Mouse (Mus musculus) liver, postnatal 0 days (tissue): ENCODE measurements at regions not wholly inside any gene's neighbourhood (a gene's known extent, or its start where the extent isn't known, plus 50 kb on each side); places are given as distances from the start of the nearest gene placed in this dataset.

Experiments
- CTCF ChIP-seq: sonication (generic); IDR thresholded peaks from 2 replicates; pipeline ENCODE4 v1.5.1; 2016; ENCODE audit warnings: antibody characterized with exemption, low read depth
- EP300 ChIP-seq: IDR thresholded peaks from 2 replicates; pipeline ENCODE4 v1.6.1; 2016; ENCODE audit warnings: antibody characterized with exemption, low read depth, mild to moderate bottlenecking

GRCm38 (mm10) chr14:67156366-67156765 is 1147.4 kb upstream of the Gulo start:
- no peak for TF ChIP-seq EP300
- TF ChIP-seq CTCF: no peak
